Mouse (Mus musculus): ENCODE data around the gene Ctnnb1.

- no peak for TF ChIP-seq POLR2A (IDR thresholded peaks at IDR 0.05; ENCODE audit: borderline replicate concordance, control insufficient read depth, low read depth, low read length)
- TF ChIP-seq CTCF (IDR thresholded peaks at IDR 0.05; ENCODE audit: control insufficient read depth, insufficient read depth, low read length) = no peak
These were observed 47.8 kb downstream of the Ctnnb1 start for GRCm38 (mm10) chr9:120976856-120977255.
